Mouse (Mus musculus) kidney, adult 2 months (tissue): ENCODE data around the gene Fam20a.

Source experiments
- CTCF ChIP-seq: fragments of 200-500 bp; conservative IDR thresholded peaks from 2 replicates; pipeline ENCODE4 v1.5.1; 2011; ENCODE audit warnings: low read depth, mild to moderate bottlenecking, control low read depth, low read length, moderate library complexity, mixed read lengths; ENCODE audit not compliant: insufficient read depth, insufficient read length
- POLR2A ChIP-seq: fragments of 200-500 bp; IDR thresholded peaks from one replicate; pipeline ENCODE4 v1.6.1; 2011; ENCODE audit warnings: low read depth, low read length, control low read depth

GRCm38 (mm10) chr11:109669149-109669708 lies 52.9 kb downstream of the Fam20a start:
- TF ChIP-seq CTCF = no peak
- TF ChIP-seq POLR2A = no peak
